ENCODE assay signal across 8 mouse cellular contexts in genomic region chr6:128842945-128843478, GRCm38 (mm10). TPM values are rescaled to one million over a fixed set of nuclear protein-coding genes. Genes with fewer than 3 reads are reported as not detected.
DNase-seq lines count a peak whose midpoint lies in the region; ATAC-seq lines count a peak whose summit lies in the region.

No protein-coding gene starts in this region.

- no peaks in the 10 kb centered on the region for H3K9me3 ChIP-seq in hindbrain, embryonic 15.5 days

- peak; percentile 93 for DNase-seq in WW6 (ENCODE audit: low read depth, low spot score)
- peak; percentile 85 to 94 for DNase-seq in cerebellum, postnatal 36 days
- peak; percentile 95 to 97 for DNase-seq in frontal cortex, postnatal 36 days (ENCODE audit: low spot score in 2 of 2)
- DNase-seq in left cerebral cortex, adult 11 months (ENCODE audit: low spot score): peak; percentile 91
- DNase-seq in lung, postnatal 36 days: peak; percentile 95
- peak; percentile 98 for DNase-seq in retina, embryonic 14.5 days (ENCODE audit: low spot score)
- peak; percentile 82 to 86 for DNase-seq in thymus, postnatal 36 days

- peak overlapping the region; percentile 74 for H3K9ac ChIP-seq in hindbrain, embryonic 15.5 days

- H3K27ac ChIP-seq in hindbrain, embryonic 15.5 days (replicated peaks): peak overlapping the region; percentile 93

- peaks cover 28% of the 10 kb centered on the region for H3K4me1 ChIP-seq in hindbrain, embryonic 15.5 days (replicated peaks)

- peak; percentile 85 for ATAC-seq in hindbrain, embryonic 15.5 days (ENCODE audit: low FRiP score, low read depth)

- peak overlapping the region; percentile 83 for H3K4me3 ChIP-seq in hindbrain, embryonic 15.5 days

- no peaks in the 10 kb centered on the region for H3K27me3 ChIP-seq in hindbrain, embryonic 15.5 days

- under 1% methylated on average over 44 of the region's 44 CpGs for WGBS in hindbrain, embryonic 15.5 days

- H3K4me2 ChIP-seq in hindbrain, embryonic 15.5 days: peak overlapping the region; percentile 70

- no peaks in the 10 kb centered on the region for H3K36me3 ChIP-seq in hindbrain, embryonic 15.5 days

RNA-seq across cellular contexts. Expression of gene Klrb1b, which starts 16.9 kb away (rescaled TPM):
- not detected in 2 replicates for polyA plus RNA-seq in hindbrain, embryonic 15.5 days (2015; fragmentation: Nextera tagmentation; extraction: Ambion mirVana)

RNA-seq across cellular contexts. Expression of gene Gm44511, which starts 16.9 kb away (rescaled TPM):
- polyA plus RNA-seq in hindbrain, embryonic 15.5 days (2015; fragmentation: Nextera tagmentation; extraction: Ambion mirVana): not detected in 2 replicates

RNA-seq across cellular contexts. Expression of gene Clec2i, which starts 44.4 kb away (rescaled TPM):
- polyA plus RNA-seq in hindbrain, embryonic 15.5 days (2015; fragmentation: Nextera tagmentation; extraction: Ambion mirVana): 0.07 TPM in 1 of 2 replicates, not detected in the other

RNA-seq across cellular contexts. Expression of gene BC035044, which starts 47.9 kb away (rescaled TPM):
- polyA plus RNA-seq in hindbrain, embryonic 15.5 days (2015; fragmentation: Nextera tagmentation; extraction: Ambion mirVana): 0.38 and 0.46 TPM in 2 replicates

RNA-seq across cellular contexts. Expression of gene Klrb1c, which starts 54.0 kb away (rescaled TPM):
- polyA plus RNA-seq in hindbrain, embryonic 15.5 days (2015; fragmentation: Nextera tagmentation; extraction: Ambion mirVana): 0.12 TPM in 1 of 2 replicates, not detected in the other

Comparison
In these comparisons a context has a peak if more than half of its experiments do, and no peak if none do; other contexts are left out.
1. Peak in every context shown above with its lines: DNase-seq, ATAC-seq, H3K4me3 ChIP-seq and H3K27ac ChIP-seq.